Mouse (Mus musculus): Measurements from ENCODE around the gene 4930562C15Rik.

The 4930562C15Rik gene

DNA sequence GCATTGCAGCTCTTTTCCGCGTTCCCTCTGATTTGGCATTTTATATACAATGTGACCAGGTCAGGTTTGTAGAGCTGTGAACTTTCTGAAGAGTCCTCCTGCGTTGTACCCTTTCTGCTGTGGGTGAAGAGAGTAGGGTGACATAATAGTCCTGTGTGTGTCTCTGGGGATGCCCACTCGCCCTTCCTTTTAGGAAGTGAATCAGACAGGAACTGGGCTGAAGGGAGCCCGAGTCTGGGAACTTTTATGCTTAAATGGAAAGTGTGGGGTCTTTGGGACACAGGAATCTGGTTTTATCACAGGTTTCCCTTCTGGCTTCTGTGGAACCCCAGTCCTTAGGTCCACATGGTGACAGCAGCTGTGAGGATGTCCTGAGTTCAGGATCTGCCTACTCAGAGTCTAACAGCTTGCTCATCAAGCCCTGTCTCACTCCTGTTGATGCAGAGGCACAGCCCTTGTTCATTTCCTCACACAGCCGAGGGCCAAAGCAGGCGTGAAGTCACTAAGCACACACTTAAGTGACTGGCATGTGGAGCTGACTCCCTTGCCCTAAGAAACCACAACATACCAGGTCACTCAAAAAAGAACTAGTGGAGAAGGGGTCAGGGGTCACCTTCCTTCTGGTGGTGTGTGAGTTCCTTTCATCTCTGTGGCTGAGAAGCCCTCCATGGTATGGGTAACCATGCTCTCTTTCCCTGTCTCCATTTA is 59.1 kb downstream of the 4930562C15Rik start:
- no peak for DNase-seq

- no peak for DNase-seq
Observed at GRCm38 (mm10) chr16:4896249-4897027, 61.2 kb downstream of the 4930562C15Rik start.

- no peak for DNase-seq
Observed at GRCm38 (mm10) chr16:4897146-4897730, 62.0 kb downstream of the 4930562C15Rik start.

DNA sequence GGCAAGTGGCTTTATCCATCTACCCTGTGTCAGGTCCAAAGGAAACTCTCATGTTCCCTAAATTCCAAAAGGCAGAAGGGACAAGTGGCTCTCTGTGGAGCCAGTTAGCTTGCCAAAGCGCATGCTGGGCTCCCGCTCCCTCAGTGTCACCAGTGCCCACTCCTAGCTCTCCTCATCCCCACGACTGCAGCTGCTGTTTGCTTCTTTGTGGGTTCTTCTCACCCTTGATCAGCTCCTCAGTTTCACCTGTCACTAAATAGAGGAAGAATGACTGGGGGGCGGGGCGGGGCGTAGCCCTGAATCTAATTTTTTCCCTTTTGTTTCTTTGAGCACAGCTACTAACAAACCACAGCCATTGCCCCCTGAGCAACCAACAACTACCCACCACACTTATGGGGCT is 63.7 kb downstream of the 4930562C15Rik start:
- no peak for DNase-seq

- DNase-seq = no peak
Observed at GRCm38 (mm10) chr16:4899711-4900110, 64.5 kb downstream of the 4930562C15Rik start.

DNA sequence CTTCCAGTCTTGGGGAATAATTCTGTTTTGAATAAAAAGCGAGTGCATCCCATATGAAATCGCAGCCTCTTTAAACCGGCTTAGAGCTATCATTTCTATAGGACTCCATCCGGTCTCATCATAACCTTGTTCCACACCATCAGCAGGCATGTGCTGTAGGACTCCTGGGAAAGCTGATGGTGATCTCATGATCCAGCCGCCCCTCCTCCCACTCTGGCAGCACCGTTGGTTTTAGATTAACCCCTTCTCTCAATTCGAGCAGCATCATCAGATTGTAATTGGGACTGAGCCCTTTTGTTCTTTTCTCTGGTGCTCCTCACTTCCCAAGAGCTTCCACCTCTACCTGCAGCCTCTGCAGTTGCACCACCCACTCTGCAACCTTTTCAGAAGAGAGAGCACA is 66.0 kb downstream of the 4930562C15Rik start:
- no peak for DNase-seq

- DNase-seq = no peak
Observed at GRCm38 (mm10) chr16:4902390-4902789, 67.2 kb downstream of the 4930562C15Rik start.

DNA sequence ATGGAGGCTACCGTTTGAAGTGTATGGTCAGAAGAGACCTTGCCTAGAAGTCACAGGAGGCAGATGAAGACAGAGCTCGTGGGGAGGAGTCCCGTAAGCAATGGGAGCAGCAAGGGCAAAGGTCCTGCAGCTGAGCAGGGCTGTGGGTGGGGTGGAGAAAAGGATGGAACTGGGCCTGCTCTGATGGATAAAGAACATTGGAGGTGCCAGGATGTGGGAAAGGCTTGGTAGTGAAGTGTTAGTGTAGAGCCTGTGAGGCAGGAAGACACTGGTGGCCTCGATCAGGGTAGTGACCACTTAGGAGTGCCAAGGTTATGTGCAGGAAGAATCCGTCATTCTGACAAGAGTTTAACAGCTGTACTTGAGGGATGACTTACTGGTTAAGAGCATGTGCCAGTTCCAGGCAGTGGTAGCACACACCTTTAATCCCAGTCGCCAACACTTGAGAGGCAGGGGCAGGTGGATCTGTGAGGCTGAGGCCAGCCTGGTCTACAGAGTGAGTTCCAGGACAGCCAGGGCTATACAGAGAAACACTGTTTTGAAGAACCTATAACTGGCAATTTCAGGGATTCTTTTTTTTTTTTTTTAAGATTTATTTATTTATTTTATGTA is 68.4 kb downstream of the 4930562C15Rik start:
- DNase-seq = no peak

GRCm38 (mm10) chr16:4904878-4905277 is 69.7 kb downstream of the 4930562C15Rik start:
- DNase-seq = no peak

GRCm38 (mm10) chr16:4905591-4905990 is 70.4 kb downstream of the 4930562C15Rik start:
- no peak for DNase-seq

- no peak for DNase-seq
Observed at GRCm38 (mm10) chr16:4906559-4906958, 71.3 kb downstream of the 4930562C15Rik start.

GRCm38 (mm10) chr16:4907386-4907785 is 72.2 kb downstream of the 4930562C15Rik start:
- DNase-seq = no peak

DNA sequence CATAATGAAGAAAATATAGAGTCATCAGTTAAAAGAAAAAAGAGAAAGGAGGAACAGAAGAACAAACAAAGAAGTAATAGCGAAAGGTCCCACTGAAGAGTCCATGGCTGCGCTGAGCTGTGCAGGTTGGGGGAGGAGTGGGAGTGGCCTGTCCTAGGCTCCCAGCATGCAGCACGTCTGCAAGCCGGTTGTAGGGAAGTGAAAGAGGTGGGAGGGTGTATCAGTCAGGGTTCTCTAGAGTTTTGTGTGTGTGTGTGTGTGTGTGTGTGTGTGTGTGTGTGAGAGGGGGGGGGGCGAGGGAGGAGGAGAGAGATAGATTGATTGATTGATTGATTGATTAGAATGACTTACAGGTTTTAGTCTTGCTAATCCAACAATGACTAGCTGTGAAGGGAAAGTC is 72.8 kb downstream of the 4930562C15Rik start:
- no peak for DNase-seq

GRCm38 (mm10) chr16:4909745-4910144 is 74.5 kb downstream of the 4930562C15Rik start:
- DNase-seq = no peak

DNA sequence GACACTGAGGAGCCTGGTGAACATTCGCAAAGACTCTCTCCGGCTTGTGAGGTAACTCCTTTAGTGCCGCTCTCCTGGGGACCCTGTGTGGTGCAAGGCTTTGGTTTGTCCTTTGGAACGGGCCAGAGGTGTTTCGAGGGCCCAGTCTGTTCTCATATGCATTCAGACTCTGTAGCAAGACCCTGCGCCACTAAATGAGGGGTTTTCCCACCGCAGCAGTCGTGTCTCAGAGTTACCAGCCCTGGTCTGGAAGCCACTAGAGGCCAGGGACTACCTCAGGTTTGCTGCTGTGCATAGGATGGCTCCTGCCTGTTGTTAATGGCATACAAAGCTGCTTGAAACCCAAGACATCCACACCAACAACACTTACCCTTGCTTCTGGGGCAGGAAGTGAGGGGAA is 75.5 kb downstream of the 4930562C15Rik start:
- no peak for DNase-seq

DNA sequence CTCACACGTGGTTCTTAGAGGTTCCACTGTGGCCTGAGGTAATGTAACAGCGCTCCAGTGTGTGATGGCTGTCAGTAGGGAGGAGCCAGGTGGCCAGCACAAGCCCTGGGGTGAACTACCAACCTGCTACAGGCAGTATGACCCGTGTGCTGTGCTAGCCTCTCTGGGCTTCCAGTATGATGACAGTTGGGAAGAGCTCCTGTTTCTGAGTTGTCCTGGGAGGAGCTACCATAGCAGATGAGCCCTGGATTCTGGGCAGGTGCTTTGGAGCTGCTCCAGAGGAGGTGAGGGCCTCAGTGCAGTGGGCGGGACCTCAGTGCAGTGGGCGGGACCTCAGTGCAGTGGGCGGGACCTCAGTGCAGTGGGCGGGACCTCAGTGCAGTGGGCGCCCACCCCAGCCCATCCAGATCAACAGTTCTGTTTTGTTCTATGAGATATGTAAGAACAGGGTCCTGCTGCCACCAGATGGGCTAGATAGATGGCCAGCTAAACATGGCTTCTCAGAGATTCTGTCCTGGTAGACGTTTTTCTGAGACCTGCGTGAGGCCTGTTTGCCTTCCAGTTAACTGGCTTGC is 76.9 kb downstream of the 4930562C15Rik start:
- DNase-seq = no peak

GRCm38 (mm10) chr16:4912907-4913782 is 77.9 kb downstream of the 4930562C15Rik start:
- DNase-seq = no peak

DNA sequence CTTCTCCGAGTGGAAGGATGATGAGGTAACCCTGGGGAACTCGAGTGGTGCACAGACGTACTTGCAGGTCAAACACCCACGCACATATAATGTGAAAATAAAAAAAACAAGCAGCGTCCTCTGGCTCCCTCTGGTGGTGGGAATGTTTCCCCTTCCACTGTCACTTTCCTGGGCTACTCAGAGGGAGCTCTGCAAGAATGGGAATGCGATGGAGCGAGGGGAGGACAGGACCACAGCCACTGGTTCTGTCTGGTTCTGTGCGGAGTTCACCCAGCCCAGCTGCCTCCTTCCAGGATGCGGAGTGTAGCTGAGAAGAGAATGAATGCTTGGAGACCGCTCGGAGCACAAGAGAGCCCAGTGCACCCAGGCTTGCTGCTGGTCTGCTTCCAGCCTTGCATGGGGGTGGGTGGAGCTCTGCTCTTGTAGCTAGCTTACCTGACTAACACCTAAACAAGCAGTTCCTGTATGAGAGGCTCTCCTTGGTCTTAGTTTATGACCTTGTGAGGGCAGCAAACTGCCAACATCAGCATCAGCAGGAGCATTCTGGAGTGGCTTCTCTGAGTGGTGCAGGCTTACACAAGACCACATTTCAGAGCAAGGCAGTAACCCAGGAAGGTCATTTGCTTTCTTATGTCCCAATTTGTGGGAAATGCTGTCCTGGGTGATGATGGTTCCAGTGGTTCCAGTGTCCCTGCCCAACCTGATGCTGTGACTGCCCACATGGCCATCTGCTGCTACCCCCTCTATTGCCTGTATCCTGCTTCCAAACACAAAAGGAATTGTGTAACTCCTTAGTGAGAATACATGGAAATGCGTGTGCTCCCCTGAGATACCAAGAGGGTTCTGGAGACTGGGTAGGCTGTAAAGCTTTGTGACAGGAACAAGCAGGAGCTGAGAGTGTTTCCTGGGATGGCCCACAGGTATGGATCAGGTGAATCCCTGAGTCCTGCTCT is 78.8 kb downstream of the 4930562C15Rik start:
- peak; percentile 84 for DNase-seq

DNA sequence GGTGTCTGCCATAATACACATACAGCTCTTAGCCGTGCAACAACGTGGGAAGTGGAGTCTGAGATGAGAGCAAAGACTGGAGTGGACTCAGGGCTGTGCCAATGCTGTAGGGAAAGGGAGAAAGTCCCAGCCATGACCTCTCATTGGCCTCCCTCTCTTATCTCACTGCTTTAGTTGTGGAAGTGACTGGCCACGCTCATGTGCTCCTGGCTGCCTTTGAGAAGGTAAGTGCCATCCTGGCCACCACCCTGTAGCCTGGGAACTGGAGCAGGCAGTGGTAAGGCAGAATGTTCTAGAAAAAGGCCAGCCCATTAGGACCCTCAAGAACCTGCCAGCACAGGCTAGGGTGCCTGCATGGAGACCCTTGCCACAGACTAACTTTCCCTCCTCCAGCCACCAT is 80.7 kb downstream of the 4930562C15Rik start:
- no peak for DNase-seq

DNA sequence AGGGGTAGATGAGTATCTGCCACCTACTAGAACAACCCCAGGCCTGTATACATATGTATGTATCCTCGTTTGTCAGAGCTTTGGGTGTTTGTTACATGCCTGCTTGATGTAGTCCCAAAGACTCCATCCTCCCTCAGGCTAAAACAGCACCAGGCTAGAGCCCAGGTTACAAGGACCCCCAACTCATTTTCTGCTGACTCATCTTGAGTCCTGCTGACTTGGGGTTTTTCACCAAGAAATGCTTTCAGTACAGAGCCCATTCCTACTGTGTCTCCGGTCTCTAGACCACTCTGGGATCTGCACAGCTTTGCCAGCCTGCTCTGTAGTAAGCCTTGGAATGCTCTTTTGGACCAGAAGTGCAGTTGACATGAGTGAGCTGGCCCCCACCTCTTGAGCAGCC is 81.4 kb downstream of the 4930562C15Rik start:
- no peak for DNase-seq
